Mouse (Mus musculus) gastrocnemius, adult 2 months (tissue): ENCODE measurements around the gene Cdv3. TPM values are rescaled to one million over a fixed set of nuclear protein-coding genes. Genes with fewer than 3 reads are reported as not detected.
A peak's percentile ranks its signal among the peaks of the same experiment; 100 is the strongest.

Experiments
- DNase-seq: peaks from one replicate; pipeline ENCODE4 v3.0.0; 2022
- H3K27ac ChIP-seq: fragments of 200-600 bp; 2 replicates; pipeline ENCODE4 v1.8.1; 2022; ENCODE audit warnings: mild to moderate bottlenecking
- H3K4me3 ChIP-seq: fragments of 200-600 bp; 2 replicates; pipeline ENCODE4 v1.8.1; 2022; ENCODE audit warnings: mild to moderate bottlenecking, moderate library complexity
- CTCF ChIP-seq: fragments of 200-600 bp; IDR thresholded peaks from 2 replicates; pipeline ENCODE4 v1.8.1; 2022; ENCODE audit warnings: antibody characterized with exemption, mild to moderate bottlenecking, moderate library complexity
- intact Hi-C: fragments of 180-260 bp; cut with DNase I; formaldehyde crosslinking; loops from one replicate; pipeline ENCODE4 v1.15.1; 2025
- total RNA-seq, 2 experiments: library from RNA; stranded (reverse); gene quantifications; 2 replicates each; pipeline ENCODE4 v1.2.3; 2021

Gene Cdv3
- total RNA-seq, 2 experiments from 2014 or later, result 186 to 246 TPM

- intact Hi-C loops, result no loop called here
- Histone ChIP-seq H3K4me3 (no peak overlapping the region), H3K27ac (no peak overlapping the region)
- DNase-seq, result no peak
- no peak for TF ChIP-seq CTCF
Measured at GRCm38 (mm10) chr9:103385600-103385999, 20.0 kb upstream of the Cdv3 start.

DNA sequence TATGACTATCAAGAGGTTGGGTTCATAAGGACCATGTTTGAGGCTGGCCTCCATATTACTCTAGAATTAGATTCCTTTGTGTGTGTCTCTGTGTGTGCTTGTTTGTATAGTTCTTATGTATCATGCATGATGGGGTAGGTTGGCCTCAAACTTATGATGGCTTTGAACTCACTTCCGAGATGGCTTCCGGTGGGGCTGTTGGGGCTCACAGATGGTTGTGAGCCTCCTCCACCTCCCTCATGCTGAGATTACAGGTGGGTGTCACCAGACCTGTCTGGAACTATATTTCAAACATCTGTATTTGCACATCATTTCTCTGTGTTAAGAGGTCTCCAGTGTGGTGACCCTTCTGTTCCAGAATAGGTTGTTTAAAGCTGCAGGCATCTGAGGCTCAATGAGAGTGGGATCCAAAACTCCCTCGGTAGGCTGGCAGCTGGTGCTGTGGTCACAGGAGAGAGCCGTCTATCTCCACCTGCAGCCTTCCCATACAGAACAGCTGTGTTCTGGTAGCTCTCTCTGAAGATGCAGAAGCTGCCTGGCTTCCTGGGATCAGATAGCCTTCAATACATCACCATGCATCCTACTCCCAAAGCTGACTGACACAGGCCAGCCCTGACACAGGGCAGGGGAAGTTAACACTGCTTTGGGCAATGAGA is 18.6 kb upstream of the Cdv3 start:
- intact Hi-C loops, result no loop called here

DNA sequence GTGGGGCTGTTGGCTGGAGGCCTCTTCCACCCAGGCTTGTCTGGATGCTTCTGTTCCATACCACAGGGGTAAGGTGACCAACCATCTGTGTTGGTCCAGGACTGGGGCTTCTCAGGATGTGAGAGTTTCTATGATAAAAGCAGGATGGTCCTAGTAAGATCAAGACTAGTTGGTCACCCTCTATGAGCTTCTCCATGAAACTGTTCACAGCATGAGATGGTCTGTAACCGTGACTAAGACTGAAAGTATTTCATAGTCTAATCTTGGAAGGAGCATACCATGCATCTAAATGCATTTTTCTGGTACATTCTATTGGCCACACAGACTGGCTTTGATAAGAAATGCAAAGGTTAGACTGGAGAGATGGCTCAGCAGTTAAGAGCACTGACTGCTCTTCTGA is 17.9 kb upstream of the Cdv3 start:
- no peak overlapping the region for H3K27ac ChIP-seq
- intact Hi-C loops, result no loop called here
- H3K4me3 ChIP-seq, result no peak overlapping the region
- no peak for TF ChIP-seq CTCF
- DNase-seq, result no peak

More for the DNA sequence above, 18.6 kb upstream of the Cdv3 start:
- no peak for DNase-seq
- no peak overlapping the region for H3K27ac ChIP-seq
- TF ChIP-seq CTCF, result no peak
- no peak overlapping the region for H3K4me3 ChIP-seq

DNA sequence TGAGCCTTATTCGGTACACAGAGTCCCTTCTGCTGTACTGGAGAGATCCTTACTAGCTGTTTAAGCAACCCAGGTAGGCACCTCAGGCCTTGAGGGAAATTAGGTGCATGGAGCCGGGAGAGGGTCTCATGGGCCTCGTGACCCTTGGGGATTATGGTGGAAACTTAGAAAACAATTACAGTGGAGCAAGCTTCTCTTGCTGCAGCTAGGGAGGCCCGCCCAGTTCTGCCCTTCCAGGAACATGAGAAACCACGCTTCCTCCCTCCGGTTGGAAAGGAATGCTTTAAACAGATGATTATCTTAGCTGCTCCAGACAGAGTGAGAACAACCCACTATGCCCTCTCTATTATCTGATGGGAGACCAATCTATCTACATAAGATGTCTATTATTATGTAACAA is 17.3 kb upstream of the Cdv3 start:
- intact Hi-C loops, result no loop called here
- no peak for TF ChIP-seq CTCF
- no peak for DNase-seq
- Histone ChIP-seq H3K4me3 (no peak overlapping the region), H3K27ac (no peak overlapping the region)

DNA sequence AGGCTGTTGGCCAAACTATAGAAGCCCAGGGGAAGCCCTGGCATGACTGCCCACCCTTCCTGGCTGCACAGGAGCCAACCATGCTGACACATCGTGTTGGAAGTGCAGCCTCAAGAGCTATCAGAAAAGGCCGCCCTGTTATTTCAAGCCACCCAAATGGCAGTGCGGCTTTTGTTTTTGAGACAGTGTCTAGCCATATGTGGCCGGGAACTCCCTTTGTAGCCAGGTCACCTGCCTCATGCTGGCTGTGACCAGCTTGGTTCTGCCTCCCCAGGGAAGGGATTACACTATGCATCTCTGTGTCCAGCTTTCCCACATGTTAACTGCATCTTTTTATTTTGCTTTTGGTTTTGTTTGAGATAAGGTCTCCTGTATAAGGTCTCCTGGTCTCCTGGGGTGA is 14.9 kb upstream of the Cdv3 start:
- DNase-seq, result no peak
- Histone ChIP-seq H3K27ac (no peak overlapping the region), H3K4me3 (no peak overlapping the region)
- no peak for TF ChIP-seq CTCF
- intact Hi-C loops, result no loop called here

GRCm38 (mm10) chr9:103379199-103379598 is 13.6 kb upstream of the Cdv3 start:
- intact Hi-C loops, result no loop called here
- no peak for TF ChIP-seq CTCF
- no peak overlapping the region for H3K4me3 ChIP-seq
- H3K27ac ChIP-seq, result no peak overlapping the region
- DNase-seq, result no peak

GRCm38 (mm10) chr9:103378686-103379085 is 13.0 kb upstream of the Cdv3 start:
- Histone ChIP-seq H3K4me3 (no peak overlapping the region), H3K27ac (no peak overlapping the region)
- DNase-seq, result no peak
- no peak for TF ChIP-seq CTCF
- intact Hi-C loops, result no loop called here

- TF ChIP-seq CTCF, result no peak
- intact Hi-C loops, result no loop called here
- no peak for DNase-seq
- no peak overlapping the region for H3K4me3 ChIP-seq
- H3K27ac ChIP-seq, result no peak overlapping the region
Measured at GRCm38 (mm10) chr9:103376346-103377320, 11.0 kb upstream of the Cdv3 start.

DNA sequence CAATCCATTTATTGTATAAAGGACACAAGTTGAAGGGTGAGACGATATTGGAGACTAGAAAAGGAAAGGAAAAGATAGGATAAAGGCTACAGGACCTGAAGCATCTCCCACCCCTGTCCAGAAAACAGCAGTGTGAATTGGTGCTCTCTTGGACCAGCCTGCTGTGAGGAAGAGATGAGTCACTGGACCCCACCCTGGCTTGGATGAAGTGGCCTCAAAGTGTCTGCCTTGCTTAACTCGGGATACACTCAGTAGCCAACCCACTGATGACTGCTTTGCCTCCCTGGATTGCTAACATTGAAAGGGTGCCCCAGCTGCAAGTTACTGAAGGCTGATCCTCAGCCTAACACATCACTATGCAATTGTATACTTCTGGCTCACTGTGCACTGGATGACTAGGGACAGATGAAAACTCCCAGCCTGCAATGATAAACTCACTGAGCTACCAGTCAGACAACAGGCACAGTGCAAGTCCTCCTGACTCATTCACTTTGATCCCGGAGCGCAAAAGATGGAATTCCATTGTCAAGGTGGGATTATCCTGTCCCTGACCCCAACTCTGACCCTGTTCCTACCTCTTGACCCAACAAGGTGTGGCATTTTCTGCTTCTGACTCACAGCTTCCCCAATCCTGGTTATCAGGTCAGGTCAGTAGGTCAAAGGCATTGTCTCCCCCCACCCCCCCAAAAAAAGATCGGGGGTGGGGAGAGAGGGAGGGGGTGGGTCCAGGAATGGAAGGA is 6.8 kb upstream of the Cdv3 start:
- H3K4me3 ChIP-seq, result no peak overlapping the region
- no peak overlapping the region for H3K27ac ChIP-seq
- intact Hi-C loops, result no loop called here
- TF ChIP-seq CTCF, result no peak
- peak; percentile 56 for DNase-seq

- H3K27ac ChIP-seq, result no peak overlapping the region
- no peak for DNase-seq
- no peak overlapping the region for H3K4me3 ChIP-seq
- intact Hi-C loops, result loop anchor here (5.0 to 10.0 kb wide), 2 partner anchors 62 to 635 kb away; partner anchors contain the start of gene Nphp3
- TF ChIP-seq CTCF, result no peak
Measured at GRCm38 (mm10) chr9:103369951-103370350, 4.3 kb upstream of the Cdv3 start.

GRCm38 (mm10) chr9:103366356-103366755 is 716 bp upstream of the Cdv3 start:
- DNase-seq, result no peak
- intact Hi-C loops, result loop anchor here (5.0 to 10.0 kb wide), 2 partner anchors 66 to 638 kb away; partner anchors contain the start of gene Nphp3
- peak overlapping the region; percentile 93 for H3K27ac ChIP-seq
- no peak for TF ChIP-seq CTCF
- H3K4me3 ChIP-seq, result peak overlapping the region; percentile 69

DNA sequence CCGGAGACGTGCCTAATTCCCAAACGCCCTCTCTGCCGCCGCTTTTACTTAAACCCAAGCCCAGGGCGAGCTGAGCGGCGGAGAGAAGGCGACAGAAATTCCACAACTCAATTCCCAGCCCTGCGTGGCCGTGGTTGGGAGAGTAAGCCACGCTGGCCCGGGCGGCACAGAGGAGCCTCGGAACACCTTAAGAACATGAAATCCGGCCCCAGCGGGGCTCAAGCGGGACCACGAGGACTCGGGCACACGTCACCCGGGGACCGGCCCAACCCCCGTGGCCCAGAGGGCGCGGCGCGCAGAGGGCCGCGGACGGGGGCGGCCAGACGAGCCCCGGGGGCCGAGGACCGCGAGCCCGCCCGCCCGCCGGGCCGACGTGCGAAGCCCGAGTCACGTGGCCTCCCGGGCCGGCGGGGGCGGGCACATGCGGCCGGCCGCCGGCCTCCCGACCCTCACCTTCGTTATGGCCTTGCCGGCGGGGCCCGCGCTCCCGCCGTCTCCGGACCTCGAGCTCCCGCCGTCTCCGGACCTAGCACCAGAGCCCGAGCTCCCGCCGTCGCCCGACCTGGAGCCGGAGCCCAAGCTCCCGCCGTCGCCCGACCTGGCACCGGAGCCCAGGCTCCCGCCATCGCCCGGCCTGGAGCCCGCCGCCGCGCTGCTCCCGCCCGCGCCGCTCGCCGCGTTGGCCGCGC is 895 bp downstream of the Cdv3 start:
- intact Hi-C loops, result loop anchor here (5.0 to 10.0 kb wide), 2 partner anchors 68 to 640 kb away; partner anchors contain the start of gene Nphp3
- peak overlapping the region; percentile 95 for H3K4me3 ChIP-seq
- H3K27ac ChIP-seq, result peak overlapping the region; percentile 97
- no peak for TF ChIP-seq CTCF
- DNase-seq, result peak; percentile 86
